Mouse (Mus musculus): ENCODE measurements around the gene Spint3.

Spint3 gene

DNA sequence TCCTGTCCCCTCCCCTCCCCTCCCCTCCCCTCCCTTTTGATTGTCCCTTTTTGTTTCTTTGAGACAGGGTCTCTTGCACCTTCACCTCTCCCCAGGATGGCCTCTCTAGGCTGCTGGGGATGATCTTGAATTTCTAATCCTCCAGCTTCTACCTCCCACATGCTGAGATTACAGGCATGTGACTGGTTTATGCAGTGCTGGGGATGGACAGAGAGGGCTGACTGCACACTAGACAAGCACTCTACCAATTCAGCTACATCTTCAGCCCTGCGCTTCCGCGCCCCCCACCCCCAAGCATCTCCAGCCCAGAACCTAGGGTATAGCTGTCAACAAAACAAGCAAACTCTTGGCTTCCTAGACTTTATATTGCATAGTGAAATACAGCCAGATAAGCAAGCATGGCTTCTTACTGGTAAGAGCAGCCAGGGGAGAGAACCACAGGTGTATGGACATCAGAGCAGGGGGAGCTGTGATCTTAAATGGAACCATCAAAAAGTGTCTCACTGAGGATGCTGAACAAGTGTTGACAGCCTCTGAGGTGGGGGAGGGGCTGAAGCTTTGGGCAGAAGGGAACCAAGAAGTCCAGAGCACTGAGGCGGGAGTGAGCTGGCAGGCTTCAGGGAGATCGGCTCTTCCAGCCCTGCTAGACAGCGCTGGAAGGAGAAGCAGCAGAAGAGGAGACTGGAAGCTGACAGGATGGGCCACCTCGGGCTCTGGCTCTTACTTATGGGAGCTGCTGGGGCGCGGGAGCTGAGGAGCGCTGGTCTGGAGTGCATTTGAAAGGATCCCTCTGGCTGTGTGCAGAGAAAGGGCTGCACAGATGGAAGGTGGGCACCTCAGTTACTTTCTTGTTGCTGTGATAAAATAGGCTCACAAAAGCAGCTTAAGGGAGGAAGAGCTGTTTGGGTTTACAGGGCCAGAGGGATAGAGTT, 23.0 kb downstream of the Spint3 start:
- no peak for DNase-seq (ENCODE audit: low spot score)

DNA sequence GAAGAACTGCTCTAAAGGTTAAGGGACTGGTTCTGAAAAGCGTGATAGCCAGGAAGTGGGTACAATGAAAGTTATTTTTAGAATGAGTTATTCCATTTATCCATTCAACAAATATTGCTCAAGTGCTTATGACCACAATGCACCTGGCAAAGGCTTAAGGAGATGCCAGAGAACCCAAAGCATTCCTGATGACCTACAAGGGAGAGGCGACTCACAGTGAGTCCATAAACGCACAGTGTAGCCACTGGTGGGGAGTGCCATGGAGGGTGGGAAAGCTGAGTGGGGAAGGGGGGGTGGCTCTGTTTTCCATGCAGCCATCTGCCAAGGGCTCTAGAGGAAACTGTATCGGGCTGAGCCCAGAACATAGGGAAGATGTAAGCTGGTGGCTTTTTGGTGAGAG, 23.9 kb downstream of the Spint3 start:
- no peak for DNase-seq (ENCODE audit: low spot score)

- DNase-seq (ENCODE audit: low spot score) = no peak
Measured at GRCm38 (mm10) chr2:164544454-164545097, 28.7 kb downstream of the Spint3 start.

GRCm38 (mm10) chr2:164543745-164544144, 29.5 kb downstream of the Spint3 start:
- no peak for DNase-seq (ENCODE audit: low spot score)

GRCm38 (mm10) chr2:164542598-164542997, 30.7 kb downstream of the Spint3 start:
- DNase-seq (ENCODE audit: low spot score) = no peak

- DNase-seq (ENCODE audit: low spot score) = peak; percentile 44
Measured at GRCm38 (mm10) chr2:164542132-164542531, 31.1 kb downstream of the Spint3 start.

DNA sequence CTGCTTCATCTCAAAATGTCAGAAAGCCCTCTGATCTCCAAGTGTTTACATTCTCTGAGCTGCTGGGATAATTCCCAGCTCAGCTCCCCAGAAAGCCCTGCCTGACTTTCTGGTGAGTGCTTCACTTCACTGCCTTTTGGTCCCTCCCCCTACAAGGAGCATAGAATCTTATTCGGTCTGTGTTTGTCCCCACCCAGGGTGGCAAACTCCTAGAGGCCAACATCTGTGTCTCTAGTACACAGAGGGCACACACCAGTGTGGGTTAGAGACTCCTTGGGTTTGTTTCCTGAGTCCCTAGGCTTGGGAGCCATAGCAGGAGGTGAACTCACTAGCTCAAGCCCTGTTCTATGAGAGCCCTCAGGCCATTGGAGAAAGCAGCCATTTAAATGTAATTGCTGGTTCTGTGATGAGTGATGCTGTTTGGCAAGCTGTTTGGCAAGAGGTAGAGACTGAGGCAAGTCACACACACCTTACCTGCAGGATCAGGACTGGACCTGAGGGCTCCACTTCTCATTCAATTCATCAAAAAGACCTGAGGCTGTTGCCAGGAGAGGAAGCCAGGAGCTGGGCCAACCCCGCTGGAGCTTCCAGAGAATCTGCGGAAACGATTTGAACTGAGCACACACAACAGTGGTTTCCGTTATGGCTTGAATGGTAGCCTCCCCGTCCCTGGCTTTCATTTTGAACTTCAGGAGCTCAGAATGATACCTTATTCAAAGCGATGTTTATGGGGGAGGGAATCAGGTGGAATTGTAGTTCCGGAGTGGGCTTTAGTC, 32.4 kb downstream of the Spint3 start:
- DNase-seq (ENCODE audit: low spot score) = no peak

GRCm38 (mm10) chr2:164537003-164537402, 36.3 kb downstream of the Spint3 start:
- DNase-seq (ENCODE audit: low spot score) = no peak

- no peak for DNase-seq (ENCODE audit: low spot score)
Measured at GRCm38 (mm10) chr2:164534315-164534714, 38.9 kb downstream of the Spint3 start.

DNA sequence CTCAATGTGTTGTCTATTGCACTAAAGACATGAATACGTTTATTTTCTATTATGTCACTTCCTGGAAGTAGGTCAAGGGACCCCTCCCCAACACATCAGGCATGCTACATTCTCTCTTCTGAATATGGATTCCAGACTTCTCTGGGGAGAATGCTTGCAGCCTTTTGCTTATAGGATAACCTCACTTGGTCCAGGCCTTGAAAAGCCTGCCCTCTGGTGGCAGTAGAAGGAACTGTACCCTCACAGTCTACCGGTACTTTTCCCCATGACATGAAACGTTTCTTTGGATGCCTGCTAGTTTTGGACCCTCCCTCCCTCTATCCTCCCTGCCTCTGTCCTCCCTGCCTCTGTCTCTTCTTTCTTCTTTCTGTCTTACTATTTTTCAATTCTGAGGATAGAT, 42.1 kb downstream of the Spint3 start:
- peak; percentile 85 for DNase-seq (ENCODE audit: low spot score)

DNA sequence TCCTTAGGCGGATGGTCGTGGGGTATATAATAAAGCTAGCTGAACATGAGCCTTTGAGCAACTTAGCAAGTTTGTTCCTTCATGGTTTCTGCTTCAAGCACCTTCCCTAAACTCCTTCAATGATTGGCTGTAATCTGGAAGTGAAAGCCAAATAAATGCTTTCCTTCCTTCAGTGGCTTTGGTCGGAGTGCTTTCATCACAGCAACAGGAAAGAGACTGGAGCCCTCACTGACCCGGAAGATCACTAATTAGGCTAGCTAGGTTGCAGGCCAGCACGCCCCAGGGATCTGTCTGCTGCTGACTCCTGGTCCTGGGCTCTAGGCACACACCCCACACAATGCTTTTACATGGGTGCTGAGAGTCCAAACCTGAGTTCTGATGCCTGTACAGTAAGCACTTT, 44.7 kb downstream of the Spint3 start:
- DNase-seq (ENCODE audit: low spot score) = no peak

- DNase-seq (ENCODE audit: low spot score) = no peak
Measured at GRCm38 (mm10) chr2:164523301-164523773, 49.9 kb downstream of the Spint3 start.

- DNase-seq (ENCODE audit: low spot score) = no peak
Measured at GRCm38 (mm10) chr2:164522280-164522679, 51.0 kb downstream of the Spint3 start.

GRCm38 (mm10) chr2:164521841-164522240, 51.4 kb downstream of the Spint3 start:
- DNase-seq (ENCODE audit: low spot score) = no peak

- DNase-seq (ENCODE audit: low spot score) = peak; percentile 76
Measured at GRCm38 (mm10) chr2:164520782-164521181, 52.5 kb downstream of the Spint3 start.

Data from urinary bladder, postnatal 14 days (tissue).